Mouse (Mus musculus): ENCODE measurements around the gene Rap1gds1. TPM values are rescaled to one million over a fixed set of nuclear protein-coding genes. Genes with fewer than 3 reads are reported as not detected.

Rap1gds1 gene
- 33.0 and 42.2 TPM in 2 replicates for polyA plus RNA-seq (2015; fragmentation: Nextera tagmentation; extraction: Ambion mirVana)

GRCm38 (mm10) chr3:139074484-139075211 is at the start of gene Rap1gds1:
Gene Rap1gds1, minus strand, starts transcription at chr3:139075201.

Other genes with a start within 250 kb of the Rap1gds1 start
- gene Stpg2, start 130.5 kb upstream of the Rap1gds1 start, polyA plus RNA-seq (2015; fragmentation: Nextera tagmentation; extraction: Ambion mirVana) = not detected in 2 replicates